Mouse (Mus musculus) spleen, postnatal 36 days (tissue): ENCODE data around the gene Mef2d.
A peak's percentile ranks its signal among the peaks of the same experiment; 100 is the strongest.

Experiments used
- DNase-seq, 2 experiments: peaks; one replicate each; pipeline ENCODE4 v3.0.0; 2022; ENCODE audit warnings: low spot score in 2 of 2, mixed read lengths in 1 of 2

The Mef2d gene

DNA sequence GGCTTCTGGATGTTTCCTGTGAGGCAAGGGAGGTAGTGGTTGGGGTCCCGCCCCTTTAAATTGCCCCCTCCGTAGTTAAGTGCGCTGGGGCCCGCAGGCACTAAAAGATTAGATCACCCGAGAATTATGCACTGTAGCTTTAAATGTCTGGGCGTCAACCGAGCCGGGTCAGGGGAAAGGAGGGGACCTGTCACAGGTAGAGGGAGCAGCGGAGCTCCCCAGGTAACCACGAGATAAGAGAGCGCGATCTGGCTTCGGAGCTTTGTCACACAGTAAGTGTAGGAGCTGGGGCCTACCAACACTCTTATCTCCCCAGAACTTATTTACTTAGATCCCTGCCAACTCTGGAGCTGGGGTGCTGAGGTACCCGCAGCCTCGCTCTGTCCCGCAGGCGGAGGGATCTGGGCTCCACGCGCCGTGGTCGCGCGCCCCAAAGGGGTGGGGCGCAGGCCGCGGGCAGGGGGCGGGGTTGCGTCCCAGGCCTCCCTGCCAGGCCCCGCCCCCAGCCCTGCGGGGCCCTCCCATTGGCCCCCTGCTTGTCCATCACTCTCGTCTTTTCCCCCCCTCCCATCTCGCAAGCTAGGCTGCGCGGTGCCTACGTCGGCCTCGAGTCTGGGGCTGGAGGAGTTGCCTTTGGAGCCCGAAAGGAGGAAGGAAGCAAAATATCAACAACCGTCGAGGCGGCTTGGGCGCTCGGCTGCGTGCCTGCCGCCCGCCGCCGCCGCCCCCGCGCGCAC lies at the start of gene Mef2d:
Mef2d (plus strand) TSS at position 586 of the 737 bp plus-strand sequence.
- peak; percentile 97 to 98 for DNase-seq

DNA sequence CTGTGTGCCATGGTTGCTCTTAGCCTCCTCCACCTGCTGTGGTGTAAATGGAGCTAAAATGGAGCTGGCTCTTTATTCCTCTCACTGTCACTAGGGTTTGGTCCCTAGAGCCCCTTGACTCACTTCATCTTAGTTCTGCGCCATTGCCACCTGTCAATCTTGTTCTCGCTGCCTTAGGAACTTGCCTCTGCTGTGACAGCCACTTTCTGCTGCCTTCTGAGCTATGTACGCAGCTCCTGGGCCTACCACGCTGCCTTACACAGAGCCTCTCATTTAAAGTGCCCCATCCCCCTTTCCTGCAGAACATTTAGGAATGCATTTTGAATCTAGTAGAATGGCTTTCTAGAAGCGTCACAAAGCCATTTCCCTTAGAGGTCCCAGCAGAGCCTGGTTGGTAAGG lies 48.0 kb upstream of the Mef2d start:
- DNase-seq: no peak

DNA sequence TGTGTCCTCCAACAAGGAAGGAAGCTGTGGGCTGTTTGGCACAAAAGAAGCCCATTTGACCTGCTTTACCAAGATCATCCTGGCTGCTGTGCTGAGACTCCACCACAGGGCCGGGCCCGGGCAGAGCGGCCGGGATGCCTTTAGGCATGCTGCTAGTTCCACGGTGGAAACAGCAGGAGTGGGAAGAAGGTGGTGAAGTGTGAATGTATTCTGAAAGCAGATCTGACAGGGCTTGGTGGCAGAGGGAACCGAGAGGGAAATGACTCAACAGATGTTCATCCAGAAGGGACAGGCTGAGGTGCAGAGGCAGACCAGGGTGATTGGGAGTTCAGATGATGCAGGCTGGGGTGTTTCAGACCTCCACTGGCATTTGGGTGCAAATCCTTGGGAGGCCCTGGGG lies 44.5 kb upstream of the Mef2d start:
- DNase-seq: no peak

DNA sequence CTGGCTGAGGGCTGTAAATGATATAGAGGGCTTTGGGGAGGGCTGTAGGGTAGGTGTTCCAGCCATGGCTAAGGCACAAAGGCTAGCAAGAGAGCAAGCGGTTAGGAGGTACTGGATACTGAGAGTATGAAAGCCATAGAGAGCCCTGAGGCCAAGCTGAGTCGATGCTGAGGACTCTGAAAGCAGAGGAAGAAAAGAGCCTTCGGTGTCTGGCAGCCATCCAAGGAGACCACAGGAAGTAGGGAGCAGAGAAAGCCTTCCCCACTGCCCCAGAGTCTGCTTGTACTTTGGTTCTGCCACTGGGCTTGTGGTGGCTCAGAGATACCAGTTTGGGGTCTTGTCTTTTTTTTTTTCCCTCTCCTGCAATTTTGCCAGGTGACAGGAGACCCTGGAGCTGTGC lies 41.9 kb upstream of the Mef2d start:
- DNase-seq: no peak

DNA sequence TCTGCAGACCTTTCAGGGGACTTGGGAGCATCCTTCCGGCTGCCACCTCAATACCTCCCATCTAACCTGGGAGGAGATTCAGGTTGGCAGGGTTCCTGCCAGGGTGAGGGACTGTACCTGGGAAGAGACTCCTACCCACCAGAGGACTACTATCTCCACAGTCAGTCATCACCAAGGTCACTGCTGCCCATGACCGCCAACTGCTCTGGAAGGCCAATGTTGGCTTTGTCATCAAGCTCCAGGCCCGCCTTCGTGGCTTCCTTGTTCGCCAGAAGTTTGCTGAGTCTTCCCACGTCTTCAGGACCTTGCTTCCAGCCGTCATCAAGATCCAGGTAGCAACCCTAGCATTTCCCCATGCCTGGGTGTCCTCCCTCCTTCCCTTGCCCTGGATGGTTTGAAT lies 40.4 kb upstream of the Mef2d start:
- no peak for DNase-seq

DNA sequence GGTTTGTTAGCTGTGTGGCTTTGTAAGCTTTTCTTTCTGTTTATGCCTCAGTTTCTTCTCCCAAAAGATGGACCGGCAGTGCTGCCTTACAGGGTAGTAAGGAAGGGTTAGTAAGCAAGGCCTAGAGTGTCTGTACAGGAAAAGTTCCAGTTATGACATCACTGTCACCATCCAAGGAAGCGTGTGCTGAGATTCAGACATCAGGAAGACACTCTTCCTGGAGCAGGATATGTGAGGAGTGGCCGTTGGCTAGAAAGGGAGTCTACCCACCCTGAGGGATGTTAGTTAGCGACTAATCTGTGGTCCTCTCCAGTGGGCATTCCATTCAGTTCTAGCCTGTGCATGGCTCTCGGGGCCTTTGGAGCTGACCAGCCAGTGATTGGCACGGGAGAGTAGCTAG lies 40.0 kb upstream of the Mef2d start:
- no peak for DNase-seq

DNA sequence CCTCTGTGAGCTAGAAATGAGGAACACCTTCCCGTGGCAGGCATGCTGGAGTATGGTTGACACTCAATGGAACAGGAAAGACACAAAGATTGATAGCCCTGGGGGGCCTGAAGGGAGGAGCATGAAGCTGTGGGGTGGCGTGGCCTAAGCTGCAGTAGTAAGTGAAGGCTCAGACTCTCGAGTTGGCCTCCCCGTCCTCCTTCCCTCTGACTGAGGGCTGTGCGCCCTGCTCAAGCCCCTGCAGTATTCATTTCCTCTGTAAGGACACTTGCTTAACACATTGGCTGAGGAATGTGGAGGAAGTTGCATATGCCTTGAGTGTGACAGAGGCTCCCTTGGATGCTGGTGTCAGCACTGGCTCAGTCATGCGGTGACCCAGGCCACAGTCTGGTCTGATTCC lies 39.6 kb upstream of the Mef2d start:
- DNase-seq: no peak

- no peak for DNase-seq
Measured at GRCm38 (mm10) chr3:88106126-88106525, 36.0 kb upstream of the Mef2d start.

GRCm38 (mm10) chr3:88109126-88109525 lies 33.0 kb upstream of the Mef2d start:
- no peak for DNase-seq

DNA sequence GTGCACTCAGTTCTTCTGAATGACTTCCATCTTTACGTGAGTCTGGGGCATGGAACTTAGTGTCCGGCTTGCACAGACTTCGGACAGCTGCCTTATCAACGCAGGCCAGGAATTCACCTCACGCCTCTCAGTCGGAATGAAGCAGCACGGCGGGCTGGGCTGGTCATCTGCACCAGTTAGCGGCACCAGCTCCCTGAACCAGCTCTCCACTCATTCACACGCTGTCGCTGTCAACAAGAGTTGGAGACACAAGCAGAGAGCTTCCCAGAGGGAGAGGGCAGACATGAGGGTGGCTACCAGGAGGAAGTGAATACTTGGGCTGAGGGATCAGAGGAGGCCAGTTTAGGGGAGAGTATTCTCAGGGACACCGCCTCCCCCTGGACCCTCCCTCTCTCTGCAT lies 27.8 kb upstream of the Mef2d start:
- no peak for DNase-seq

DNA sequence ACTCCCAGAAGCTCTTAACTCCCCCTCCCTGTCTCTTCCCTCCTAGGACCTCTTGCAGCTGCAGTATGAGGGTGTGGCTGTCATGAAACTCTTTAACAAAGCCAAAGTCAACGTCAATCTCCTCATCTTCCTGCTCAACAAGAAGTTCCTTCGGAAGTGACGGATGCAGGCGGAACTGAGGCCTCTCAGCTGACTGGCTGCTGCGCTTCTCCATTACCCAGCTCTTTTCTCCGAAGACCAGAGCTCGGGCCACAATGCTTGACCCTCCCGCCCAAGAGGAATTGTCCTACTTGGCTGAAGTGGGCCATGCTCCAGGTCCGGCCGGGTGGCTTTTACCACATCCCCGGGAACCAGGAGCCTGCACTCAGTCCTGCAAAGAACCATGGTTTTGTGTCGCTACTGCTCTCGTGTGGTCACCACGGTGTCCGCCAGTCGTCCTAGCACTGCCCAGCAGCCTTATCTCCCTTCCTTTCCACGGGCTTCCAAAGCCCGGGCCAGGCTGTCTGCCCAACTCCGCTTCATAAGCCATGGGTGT lies 22.0 kb upstream of the Mef2d start:
- DNase-seq: no peak

GRCm38 (mm10) chr3:88121164-88122131 lies 20.7 kb upstream of the Mef2d start:
- DNase-seq: no peak

DNA sequence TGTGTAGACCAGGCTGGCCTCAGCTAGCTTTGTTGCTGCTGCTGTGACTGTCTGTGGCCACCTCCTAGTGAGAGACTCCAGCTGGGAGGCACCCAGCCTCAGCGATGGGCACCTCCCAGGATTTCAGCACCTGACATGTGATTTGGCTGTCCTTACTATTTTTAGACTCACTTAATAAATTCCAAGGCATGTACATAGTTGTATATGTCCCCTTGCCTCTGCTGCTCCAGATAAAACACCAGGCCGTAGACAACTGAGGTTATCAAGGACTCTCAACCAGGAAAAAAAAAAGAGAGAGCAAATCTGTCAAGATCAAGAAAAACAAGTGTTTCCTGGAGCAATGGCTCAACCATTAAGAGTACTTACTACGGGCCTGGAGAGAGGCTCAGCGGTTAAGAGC lies 17.0 kb upstream of the Mef2d start:
- no peak for DNase-seq

DNA sequence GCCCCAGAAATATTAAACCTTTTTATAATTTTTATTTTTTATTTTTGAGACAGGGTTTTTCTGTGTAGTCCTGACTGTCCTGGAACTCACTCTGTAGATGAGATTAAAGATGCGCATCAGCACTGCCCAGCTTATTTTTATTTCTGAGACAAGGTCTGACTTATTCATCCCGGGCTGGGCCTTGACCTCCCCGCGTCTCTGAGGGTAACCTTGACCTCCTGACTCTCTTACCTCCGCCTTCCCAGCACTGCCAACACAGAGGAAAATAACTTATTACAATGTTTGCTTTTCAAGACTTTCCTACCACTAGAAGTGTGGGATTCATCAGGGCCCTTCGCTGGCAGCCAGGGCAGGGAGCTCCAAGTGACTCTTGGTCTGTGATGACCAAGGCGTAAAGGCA lies 16.0 kb upstream of the Mef2d start:
- no peak for DNase-seq

GRCm38 (mm10) chr3:88127636-88128035 lies 14.5 kb upstream of the Mef2d start:
- DNase-seq: no peak

DNA sequence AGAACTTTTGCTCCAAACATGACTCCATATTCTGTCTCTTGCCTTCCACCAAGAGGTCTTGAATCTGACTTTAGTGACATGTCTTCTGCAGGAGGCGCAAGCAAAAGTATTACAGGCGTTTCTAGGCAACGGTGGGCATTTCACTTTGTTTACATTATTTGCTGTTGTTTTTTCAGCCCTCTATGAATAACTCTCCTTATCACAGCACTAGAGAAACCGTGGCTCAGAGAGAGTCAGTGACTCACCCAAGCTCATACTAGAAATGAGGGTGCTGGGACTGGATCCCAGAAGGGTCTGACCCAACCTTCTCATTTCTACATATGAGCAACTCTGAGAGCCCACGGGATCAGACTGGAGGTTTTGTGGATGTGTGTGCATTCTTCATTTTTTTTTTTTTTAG lies 14.1 kb upstream of the Mef2d start:
- DNase-seq: no peak

DNA sequence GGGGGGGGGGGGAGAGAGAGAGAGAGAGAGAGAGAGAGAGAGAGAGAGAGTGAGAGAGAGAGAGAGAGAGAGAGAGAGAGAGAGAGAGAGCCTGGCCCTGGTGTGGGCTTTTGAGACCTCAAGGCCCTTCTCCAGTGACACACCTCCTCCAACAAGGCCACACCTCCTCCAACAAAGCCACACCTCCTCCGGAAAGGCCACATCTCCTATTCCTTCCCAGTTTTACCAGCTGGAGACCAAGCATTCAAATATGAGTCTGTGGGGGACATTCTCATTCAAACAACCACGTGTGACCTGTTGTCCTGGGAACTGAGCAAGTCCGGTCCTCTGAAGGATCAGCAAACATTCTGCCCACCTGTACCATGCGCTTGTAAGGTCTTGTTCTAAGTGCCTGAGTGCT lies 13.2 kb upstream of the Mef2d start:
- DNase-seq: no peak

- DNase-seq: no peak
Measured at GRCm38 (mm10) chr3:88131071-88131470, 11.1 kb upstream of the Mef2d start.

DNA sequence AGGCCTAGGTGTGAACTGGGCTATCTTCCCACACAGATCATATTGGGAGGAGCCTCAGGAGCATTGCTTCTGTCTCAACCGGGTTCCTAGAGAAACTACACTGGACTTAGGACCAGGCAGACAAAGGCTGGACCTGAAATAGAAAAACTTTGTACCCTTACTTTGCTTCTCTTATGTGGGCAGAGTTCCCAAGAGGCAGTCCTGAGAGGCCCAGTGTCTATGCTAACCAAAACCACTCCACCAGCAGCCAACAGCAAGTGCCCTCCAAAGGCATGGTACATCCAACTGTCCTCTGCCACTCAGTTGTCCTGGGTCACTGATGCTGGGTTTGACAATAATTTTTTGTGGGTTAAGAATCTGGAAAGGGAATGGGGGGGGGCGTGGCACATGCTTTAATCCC lies 9.7 kb upstream of the Mef2d start:
- no peak for DNase-seq

DNA sequence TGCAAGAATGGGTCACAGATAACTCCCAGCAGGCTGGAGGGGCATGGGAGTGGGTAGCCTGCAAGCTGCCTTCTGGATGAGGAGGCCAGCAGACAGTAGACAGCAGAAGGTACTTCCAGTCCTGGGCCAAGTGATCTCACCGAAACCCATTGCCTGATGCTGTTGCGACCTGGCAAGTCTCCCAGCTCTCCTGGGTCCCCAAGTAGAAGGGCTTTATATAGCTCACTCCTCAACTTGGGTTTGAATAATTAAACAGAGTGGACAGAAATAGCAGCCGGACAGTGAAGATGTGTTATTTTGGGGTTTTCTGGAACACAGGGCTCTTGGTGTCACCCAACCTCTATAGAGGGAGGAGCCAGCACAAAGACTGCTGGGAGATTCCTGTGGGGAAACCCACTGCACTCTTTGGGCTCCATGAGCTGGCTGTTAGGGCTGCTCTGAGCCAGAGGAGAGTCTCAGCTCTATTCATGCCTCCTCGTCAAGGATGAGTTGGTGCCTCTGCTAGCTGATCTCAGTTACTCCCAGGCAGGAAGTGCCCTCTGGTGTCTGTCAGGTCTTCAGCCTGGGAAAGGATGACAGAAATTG lies 8.9 kb upstream of the Mef2d start:
- peak in 1 of 2 experiments; percentile 15 for DNase-seq

- DNase-seq: no peak
Measured at GRCm38 (mm10) chr3:88136346-88136745, 5.8 kb upstream of the Mef2d start.

DNA sequence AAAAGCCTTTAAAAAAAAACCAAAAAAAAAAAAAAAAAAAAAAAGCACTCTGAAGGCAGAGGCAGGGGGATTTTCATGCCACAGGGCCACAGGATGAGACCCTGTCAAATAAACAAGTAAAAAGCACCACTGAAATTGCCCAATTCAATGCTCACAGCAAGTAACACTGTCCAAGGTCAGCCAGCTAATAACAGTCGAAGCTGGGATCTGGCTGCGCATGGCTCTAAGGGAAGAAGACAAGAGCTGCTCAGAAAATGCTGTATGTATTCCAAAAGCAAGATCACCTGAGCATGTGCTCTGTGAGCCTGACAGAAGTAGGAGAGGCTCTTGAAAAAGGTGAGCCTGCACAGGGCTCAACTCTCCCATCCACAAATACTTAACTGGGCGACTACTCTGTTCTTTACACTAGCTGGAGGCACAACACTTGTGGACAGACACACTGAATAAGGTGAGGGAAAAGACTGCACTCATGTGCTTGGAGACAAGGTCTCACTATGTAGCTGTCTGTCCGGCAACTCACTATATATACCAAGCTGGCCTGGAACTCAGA lies 5.2 kb upstream of the Mef2d start:
- DNase-seq: no peak
